Mouse (Mus musculus): ENCODE results near the gene Cluap1.

Cluap1 gene

DNA sequence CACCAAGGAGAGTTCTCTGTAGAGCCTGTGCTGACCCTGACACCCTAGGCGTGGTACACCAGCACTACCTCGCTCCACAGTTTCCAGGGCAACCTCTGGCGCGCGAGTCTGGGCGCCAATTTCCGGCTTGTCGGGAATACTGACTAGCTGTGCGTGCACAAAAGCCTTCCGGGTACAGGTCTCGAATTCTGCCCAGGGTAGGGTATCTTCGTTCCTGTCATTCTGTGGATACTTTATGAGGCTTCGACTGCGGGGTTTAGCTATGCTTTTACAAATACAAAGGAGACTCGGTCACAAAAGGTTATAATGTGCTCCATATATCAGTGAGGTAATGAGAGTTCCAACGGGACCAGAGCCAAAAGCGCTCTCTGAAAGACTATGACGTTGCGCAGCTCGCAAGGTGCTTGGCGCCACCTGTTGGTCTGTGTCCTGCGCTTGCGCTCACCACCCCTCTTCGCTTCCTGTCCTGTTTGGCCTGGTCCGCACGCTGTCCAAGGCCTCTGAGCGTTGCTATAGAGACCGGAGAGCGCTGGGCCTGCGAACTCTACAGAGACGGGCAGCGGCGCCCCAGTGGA, at the start of gene Cluap1, which contains the start of gene 1700037C18Rik:
Cluap1 (plus strand) TSS at position 265 of the 575 bp plus-strand sequence.
1700037C18Rik (minus strand) TSS at position 153 of the 575 bp plus-strand sequence.
- DNase-seq (ENCODE audit: low read depth, low spot score), result peak; percentile 96

GRCm38 (mm10) chr16:3859254-3859653, 49.3 kb upstream of the Cluap1 start:
- DNase-seq (ENCODE audit: low read depth, low spot score), result no peak

DNA sequence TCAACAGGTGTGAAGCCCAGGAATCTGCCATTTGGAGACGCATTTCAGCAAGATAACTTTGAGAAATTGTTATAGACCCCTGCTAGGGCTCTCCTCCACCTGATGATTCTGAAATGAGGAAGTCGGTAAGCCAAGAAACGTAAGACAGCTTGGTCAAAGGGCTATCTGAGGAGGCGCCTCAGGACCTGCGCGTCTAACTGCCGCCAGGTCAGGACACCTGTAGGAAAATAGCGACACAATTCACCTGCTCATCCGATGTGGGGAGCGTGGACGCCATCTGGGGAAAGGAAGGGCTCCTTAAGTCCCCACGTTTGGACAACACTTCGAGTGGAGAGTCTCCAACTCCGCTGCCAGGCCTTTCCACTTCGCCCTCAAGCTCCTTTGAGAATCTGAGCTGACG, 36.8 kb upstream of the Cluap1 start:
- DNase-seq (ENCODE audit: low read depth, low spot score), result no peak

DNA sequence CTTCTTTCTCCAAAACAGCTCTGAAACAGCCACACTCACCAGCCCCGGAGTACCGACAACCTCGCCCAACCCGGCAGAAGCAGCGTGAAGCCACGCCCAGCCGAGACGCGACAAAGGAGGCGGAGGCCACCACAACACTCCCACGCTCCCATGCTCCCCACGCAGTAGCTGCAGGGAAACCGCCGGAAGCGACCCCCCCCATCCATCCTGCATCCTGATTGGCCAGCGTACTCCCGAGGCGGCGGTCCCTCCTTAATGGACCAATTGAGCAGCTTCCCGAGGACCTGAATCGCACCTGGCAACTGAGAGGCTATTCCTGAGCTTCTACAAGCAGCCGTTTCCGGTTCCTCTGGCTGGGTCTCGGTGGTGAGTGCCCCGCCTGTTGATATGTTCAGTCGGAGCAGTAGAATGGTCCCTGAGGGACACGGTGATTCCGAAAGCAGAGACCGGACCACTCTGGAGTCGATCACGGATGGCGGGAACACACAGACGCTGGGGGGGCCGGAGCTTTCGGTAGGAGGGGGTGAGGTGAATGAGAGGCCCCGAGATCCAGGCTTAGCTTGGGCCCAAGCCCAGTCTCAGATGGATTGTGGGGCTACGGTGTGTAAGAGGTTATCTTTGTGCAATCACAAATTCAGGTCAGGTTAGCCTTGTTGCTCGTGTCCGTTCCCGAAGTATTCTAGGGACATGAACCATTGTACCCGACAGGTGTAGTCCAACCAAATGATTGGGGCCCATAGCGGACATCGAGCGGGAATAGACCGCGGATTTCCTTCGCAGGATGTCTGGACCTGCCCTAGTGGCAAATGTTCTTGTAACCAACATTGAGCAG, 36.2 kb upstream of the Cluap1 start, which contains the start of gene Naa60:
Naa60 (plus strand) TSS at position 160 of the 832 bp plus-strand sequence.
- DNase-seq (ENCODE audit: low read depth, low spot score), result peak; percentile 99

DNA sequence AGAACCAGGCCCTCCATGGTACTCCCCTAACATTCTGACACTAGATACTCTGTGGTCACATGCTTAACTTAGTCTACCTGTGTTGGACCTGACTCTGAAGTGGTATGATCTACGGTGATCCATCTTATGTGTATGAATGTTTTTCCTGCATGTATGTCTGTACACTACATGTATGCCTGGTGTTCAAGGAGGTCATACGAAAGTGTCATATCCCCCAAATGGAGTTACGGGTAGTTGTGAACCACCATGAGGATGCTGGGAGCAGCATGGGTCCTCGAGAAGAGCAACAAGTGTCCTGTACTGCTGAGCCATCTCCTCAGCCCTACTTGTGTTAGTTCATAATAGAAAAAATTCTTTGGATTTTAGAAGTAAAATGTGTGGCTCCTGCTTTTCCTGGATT, 32.3 kb upstream of the Cluap1 start:
- no peak for DNase-seq (ENCODE audit: low read depth, low spot score)

GRCm38 (mm10) chr16:3884201-3885064, 24.2 kb upstream of the Cluap1 start, which contains the start of the genes Zfp597 and Gm20695:
Gene Zfp597, minus strand, starts transcription at chr16:3884561.
Gene Gm20695, plus strand, starts transcription at chr16:3884648.
- DNase-seq (ENCODE audit: low read depth, low spot score), result peak; percentile 93

GRCm38 (mm10) chr16:3885065-3885670, 23.4 kb upstream of the Cluap1 start:
- DNase-seq (ENCODE audit: low read depth, low spot score), result no peak

DNA sequence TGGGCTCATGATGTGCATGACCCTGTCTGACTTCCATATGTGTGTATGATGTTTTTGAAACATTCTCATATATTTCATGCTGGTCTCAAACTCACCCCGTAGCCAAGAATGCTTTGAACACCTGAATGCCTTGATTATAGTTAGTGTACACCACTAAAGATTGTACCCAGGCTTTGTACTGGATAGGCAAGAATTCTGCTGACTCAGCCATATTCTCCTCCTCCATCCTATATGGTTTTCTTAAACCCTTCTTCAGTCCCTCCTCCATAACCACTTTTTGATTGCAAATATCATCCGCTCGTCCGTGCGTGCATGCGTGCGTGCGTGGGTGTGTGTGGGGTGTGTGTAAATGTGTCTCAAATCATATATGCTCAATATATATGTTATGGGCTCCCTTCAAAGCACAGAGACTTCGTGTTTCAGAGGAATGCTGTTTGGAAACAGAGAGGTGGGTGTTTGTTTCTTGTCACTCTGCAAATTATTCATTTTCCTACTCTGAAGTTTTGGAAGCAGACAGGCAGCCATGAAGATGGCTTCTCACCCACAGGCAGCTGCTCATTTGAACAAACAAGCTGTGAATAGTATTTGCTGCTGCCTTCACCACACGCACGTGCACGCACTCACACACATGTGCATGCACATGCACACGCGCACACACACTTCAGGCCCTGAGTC, 16.8 kb upstream of the Cluap1 start:
- DNase-seq (ENCODE audit: low read depth, low spot score), result no peak

DNA sequence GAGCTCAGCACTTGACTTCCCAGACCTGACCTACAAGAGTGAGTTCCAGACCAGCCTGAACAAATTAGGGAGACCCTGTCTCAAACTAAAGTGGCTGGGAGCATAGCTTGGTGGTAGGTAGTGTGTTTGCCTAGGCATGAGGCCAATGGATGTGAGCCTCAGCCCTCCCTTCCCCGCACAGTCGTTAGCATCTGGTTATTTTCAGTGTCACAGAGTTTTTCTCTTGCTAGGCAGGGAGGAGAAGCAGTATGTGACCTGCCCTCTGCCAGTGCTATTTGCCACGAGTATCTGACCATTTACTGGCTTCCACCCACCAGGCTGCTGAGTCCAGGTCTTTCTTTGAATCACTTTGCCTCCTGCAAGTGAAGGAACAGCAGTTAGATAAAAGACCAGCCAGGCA, 14.9 kb upstream of the Cluap1 start:
- DNase-seq (ENCODE audit: low read depth, low spot score), result no peak

DNA sequence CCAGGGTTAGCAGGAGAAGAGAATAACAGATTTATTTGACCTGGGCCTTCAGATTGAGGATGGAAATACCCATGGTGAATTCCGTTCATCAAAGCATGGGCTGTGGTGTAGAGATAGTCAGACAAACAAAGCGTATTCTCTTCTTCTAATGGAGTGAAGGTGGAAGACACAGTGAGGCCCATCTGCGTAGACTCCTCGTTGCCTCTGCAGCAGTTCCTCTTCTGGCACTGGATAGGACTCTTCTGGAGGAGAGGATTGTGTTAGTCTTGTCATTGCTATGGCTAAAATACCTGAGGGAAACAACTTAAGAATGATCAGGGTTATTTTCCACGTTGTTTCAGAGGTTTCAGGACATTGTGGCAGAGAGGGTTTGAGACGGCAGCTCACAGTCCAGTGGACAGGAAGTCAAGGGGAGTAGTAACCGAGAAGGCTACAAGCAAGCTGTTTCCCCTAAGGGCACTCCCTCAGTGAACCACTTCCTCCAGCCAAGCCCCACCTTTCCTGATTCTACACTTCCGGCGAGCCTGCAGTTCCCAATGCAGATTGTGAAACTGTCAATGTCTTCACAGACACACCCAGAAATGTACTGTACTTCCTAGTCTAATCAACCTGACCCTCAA, 13.3 kb upstream of the Cluap1 start:
- peak; percentile 86 for DNase-seq (ENCODE audit: low read depth, low spot score)

GRCm38 (mm10) chr16:3896046-3896445, 12.6 kb upstream of the Cluap1 start:
- no peak for DNase-seq (ENCODE audit: low read depth, low spot score)

DNA sequence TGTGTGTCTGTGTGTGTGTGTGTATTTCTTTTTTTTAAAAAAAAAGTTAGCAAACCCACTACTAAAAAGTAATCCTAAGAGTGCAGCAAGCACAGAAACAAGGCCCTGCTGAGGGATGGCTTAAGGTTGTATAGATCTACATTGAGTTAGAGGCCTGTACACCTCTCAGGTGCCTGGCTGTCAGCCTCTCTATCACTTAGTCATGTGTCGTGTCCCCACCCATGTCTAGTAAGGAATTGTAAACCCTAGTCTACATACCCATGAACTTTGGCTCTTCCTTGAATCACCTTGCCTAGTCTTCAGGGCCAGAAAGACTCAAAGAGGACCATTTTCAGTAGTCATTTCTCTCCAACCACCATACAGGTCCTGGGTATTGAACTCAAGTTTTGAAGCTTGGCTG, 12.0 kb upstream of the Cluap1 start:
- DNase-seq (ENCODE audit: low read depth, low spot score), result no peak

DNA sequence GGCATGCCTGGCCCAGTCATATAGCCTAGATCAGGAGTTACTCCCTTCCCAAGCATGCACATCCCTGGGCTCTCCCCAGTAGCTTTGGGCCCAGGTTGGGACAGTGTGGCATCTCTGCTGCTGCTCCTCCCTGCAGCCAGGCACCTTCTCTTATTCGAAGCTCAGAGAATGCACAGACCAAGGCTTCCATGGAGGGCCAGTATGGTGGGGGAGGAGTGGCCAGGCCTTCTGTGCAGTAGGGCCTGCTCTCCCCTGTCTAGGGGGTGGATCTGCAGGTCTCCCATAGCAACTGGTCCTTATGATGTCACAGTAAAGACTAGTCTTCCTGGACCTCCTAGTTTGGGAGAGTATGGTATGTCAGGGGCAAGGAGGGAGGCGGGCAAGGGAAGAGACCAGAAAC, 1.1 kb upstream of the Cluap1 start:
- DNase-seq (ENCODE audit: low read depth, low spot score), result no peak

- DNase-seq (ENCODE audit: low read depth, low spot score), result no peak
These were observed 517 bp downstream of the Cluap1 start for GRCm38 (mm10) chr16:3909118-3909517.

DNA sequence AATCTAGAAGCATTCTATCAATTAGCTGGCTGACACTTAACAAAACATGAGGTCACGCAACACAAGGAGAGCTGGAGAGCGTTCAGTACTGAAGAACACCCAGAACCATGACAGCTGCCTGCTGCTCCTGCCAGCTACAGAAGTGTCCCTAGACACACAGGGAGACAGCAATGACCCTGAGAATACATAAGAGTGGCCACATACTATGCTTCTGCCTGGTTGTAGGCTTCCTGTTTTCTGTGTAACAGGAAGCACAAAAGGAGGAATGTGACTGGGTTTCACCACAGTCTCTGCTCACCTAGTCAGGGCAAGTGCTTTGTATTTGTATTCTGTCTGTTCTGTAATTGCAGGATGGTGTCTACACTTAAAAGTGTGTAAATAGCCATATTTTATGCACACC, 12.2 kb downstream of the Cluap1 start:
- no peak for DNase-seq (ENCODE audit: low read depth, low spot score)

GRCm38 (mm10) chr16:3923515-3923914, 14.9 kb downstream of the Cluap1 start:
- no peak for DNase-seq (ENCODE audit: low read depth, low spot score)

GRCm38 (mm10) chr16:3923966-3924365, 15.4 kb downstream of the Cluap1 start:
- DNase-seq (ENCODE audit: low read depth, low spot score), result no peak

GRCm38 (mm10) chr16:3928582-3928981, 20.0 kb downstream of the Cluap1 start:
- DNase-seq (ENCODE audit: low read depth, low spot score), result no peak

GRCm38 (mm10) chr16:3929151-3929550, 20.6 kb downstream of the Cluap1 start:
- peak; percentile 59 for DNase-seq (ENCODE audit: low read depth, low spot score)

- no peak for DNase-seq (ENCODE audit: low read depth, low spot score)
These were observed 24.9 kb downstream of the Cluap1 start for GRCm38 (mm10) chr16:3933536-3933935.

Measured in R1 (cell line).